Mouse (Mus musculus) C3H10T1/2 (cell line): ENCODE results near the gene Ssxb10. TPM values are rescaled to one million over a fixed set of nuclear protein-coding genes. Genes with fewer than 3 reads are reported as not detected.

Source experiments
- polyA plus RNA-seq, 2 experiments: library from polyadenylated mRNA; unstranded; fragments of >200 nt; fragmentation: generic; extraction: Trizol; gene quantifications; one replicate each; pipeline ENCODE4 v1.2.1; 2012; ENCODE audit warnings: missing spikeins in 2 of 2

The Ssxb10 gene
- polyA plus RNA-seq: not detected

DNA sequence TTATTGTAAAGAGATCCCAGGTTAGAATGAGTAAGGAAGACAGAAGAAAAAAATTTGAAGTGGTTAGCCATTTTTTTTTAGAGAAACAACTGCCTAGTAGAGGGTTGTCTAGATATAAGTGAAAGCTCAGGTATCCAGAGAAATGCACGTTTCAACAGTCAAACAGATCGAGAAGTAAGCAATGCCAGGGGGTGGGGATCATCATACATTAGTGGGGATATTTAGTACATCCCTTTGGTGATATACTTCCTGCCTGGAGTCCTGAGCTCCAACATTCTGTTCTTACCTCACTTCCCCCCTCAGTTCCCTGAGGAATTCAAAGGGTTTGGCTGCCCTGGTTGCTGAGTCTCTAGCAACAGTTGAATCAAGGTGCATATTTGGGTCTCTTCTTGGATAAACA is at the start of gene Ssxb10:
Gene Ssxb10 (plus strand): TSS at position 301 of the 400 bp plus-strand sequence.

DNA sequence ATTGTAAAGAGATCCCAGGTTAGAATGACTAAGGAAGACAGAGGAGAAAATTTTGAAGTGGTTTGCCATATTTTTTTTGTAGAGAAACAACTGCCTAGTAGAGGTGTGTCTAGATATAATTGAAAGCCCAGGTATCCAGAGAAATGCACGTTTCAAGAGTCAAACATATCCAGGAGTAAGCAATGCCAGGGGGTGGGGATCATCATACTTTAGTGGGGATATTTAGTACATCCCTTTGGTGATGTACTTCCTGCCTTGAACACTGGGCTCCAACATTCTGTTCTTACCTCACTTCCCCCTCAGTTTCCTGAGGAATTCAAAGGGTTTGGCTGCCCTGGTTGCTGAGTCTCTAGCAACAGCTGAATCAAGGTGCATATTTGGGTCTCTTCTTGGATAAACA is 39.5 kb downstream of the Ssxb10 start, which contains the start of gene Ssxb9:
Gene Ssxb9 (plus strand): TSS at position 301 of the 400 bp plus-strand sequence.

Other genes starting within 250 kb of the Ssxb10 start
- gene Was, start 236.9 kb upstream of the Ssxb10 start, polyA plus RNA-seq: under 1 TPM; 0.06 to 0.17 TPM
- 10 to 100 TPM in 1 of 2 experiments, 1 to 10 TPM in 1; 1.4 to 22.3 TPM for gene Wdr13, start 194.5 kb upstream of the Ssxb10 start, polyA plus RNA-seq
- gene Rbm3, start 181.5 kb upstream of the Ssxb10 start, polyA plus RNA-seq: 100 to 1,000 TPM; 161 to 371 TPM
- 10 to 100 TPM in 1 of 2 experiments, 1 to 10 TPM in 1; 9.5 to 12.6 TPM for gene Tbc1d25, start 151.2 kb upstream of the Ssxb10 start, polyA plus RNA-seq
- 100 to 1,000 TPM in 1 of 2 experiments, 10 to 100 TPM in 1; 70.6 to 123 TPM for gene Ebp, start 133.9 kb upstream of the Ssxb10 start, polyA plus RNA-seq
- 10 to 100 TPM in 1 of 2 experiments, 1 to 10 TPM in 1; 3.4 to 15.7 TPM for gene Porcn, start 120.9 kb upstream of the Ssxb10 start, polyA plus RNA-seq
- 10 to 100 TPM; 19.7 to 34.4 TPM for gene Ftsj1, start 75.0 kb upstream of the Ssxb10 start, polyA plus RNA-seq
- gene Slc38a5, start 56.3 kb upstream of the Ssxb10 start, polyA plus RNA-seq: not detected
- not detected for gene Ssxb9, start 39.6 kb downstream of the Ssxb10 start, polyA plus RNA-seq
- not detected for gene Ssxb1, start 85.9 kb downstream of the Ssxb10 start, polyA plus RNA-seq
- gene Ssxb2, start 134.3 kb downstream of the Ssxb10 start, polyA plus RNA-seq: not detected
- not detected for gene Gm14459, start 197.5 kb downstream of the Ssxb10 start, polyA plus RNA-seq
- gene Ssxb6, start 220.8 kb downstream of the Ssxb10 start, polyA plus RNA-seq: not detected